Mouse (Mus musculus) thymus, adult 2 months (tissue): ENCODE measurements around the gene Fgfr2.

ENCODE experiments used
- CTCF ChIP-seq: fragments of 200-500 bp; IDR thresholded peaks from 2 replicates; pipeline ENCODE4 v1.5.1; 2012; ENCODE audit warnings: mild to moderate bottlenecking, control low read depth, low read length, moderate library complexity, borderline replicate concordance; ENCODE audit not compliant: control insufficient read depth, poor library complexity, insufficient read depth; ENCODE audit errors: extremely low read depth
- POLR2A ChIP-seq: fragments of 200-500 bp; IDR thresholded peaks from 2 replicates; pipeline ENCODE4 v1.6.1; 2012; ENCODE audit warnings: mild to moderate bottlenecking, low read length, control low read depth, moderate library complexity; ENCODE audit not compliant: control insufficient read depth, poor library complexity, insufficient read depth; ENCODE audit errors: extremely low read depth

DNA sequence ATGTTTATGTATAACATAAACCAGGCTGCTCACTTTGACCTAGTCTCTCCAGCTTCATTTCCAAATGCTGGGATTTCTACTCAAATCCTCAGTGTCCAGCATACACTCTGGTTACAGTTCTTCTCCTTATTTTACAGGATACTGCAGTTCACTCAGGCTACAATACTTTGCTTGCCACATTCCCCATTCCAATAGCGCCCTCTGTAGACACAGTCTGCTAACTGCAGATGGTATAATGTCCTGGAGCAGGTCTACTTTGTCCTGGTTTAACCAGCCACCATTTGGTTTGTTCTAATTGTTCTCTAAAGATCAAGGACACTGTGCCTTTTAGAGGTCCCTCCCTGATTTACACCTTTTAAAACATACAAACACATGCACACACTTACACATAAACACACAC lies 2047.2 kb downstream of the Fgfr2 start:
- no peak for TF ChIP-seq CTCF
- TF ChIP-seq POLR2A = no peak
